Mouse (Mus musculus): Measurements from ENCODE around the gene Ces1g. TPM values are rescaled to one million over a fixed set of nuclear protein-coding genes. Genes with fewer than 3 reads are reported as not detected.

Ces1g gene
- total RNA-seq (2021): 1.1 TPM in 1 of 2 replicates, not detected in the other
- long read RNA-seq, transcript Ces1g-201 (14 exons, 2,388 nt): major isoform, 159 of 199 reads
- long read RNA-seq, partial matches to known transcripts: 35 of 199 reads
- long read RNA-seq, other reads (novel, unspliced or antisense): 5 of 199 reads

- no peak for DNase-seq
Measured at GRCm38 (mm10) chr8:93337207-93337606, at the start of gene Ces1g. Gene Ces1g (minus strand): TSS chr8:93337308.

- DNase-seq: no peak
Measured at GRCm38 (mm10) chr8:93379625-93380024, 42.5 kb upstream of the Ces1g start, which contains the start of gene Ces1h. Gene Ces1h (minus strand): TSS chr8:93379725.

- no peak for DNase-seq
Measured at GRCm38 (mm10) chr8:93369481-93369880, 32.4 kb upstream of the Ces1g start.

GRCm38 (mm10) chr8:93360113-93360512 lies 23.0 kb upstream of the Ces1g start:
- DNase-seq: no peak

- DNase-seq: no peak
Measured at GRCm38 (mm10) chr8:93339531-93339930, 2.4 kb upstream of the Ces1g start.

- DNase-seq: peak; percentile 7
Measured at GRCm38 (mm10) chr8:93332703-93333102, 4.4 kb downstream of the Ces1g start.

GRCm38 (mm10) chr8:93331151-93331550 lies 6.0 kb downstream of the Ces1g start:
- DNase-seq: no peak

- DNase-seq: no peak
Measured at GRCm38 (mm10) chr8:93325123-93325522, 12.0 kb downstream of the Ces1g start.

GRCm38 (mm10) chr8:93317031-93317430 lies 20.1 kb downstream of the Ces1g start:
- DNase-seq: no peak

GRCm38 (mm10) chr8:93315557-93315956 lies 21.6 kb downstream of the Ces1g start:
- DNase-seq: no peak

GRCm38 (mm10) chr8:93283896-93284295 lies 53.2 kb downstream of the Ces1g start:
- DNase-seq: no peak

- no peak for DNase-seq
Measured at GRCm38 (mm10) chr8:93282349-93282748, 54.8 kb downstream of the Ces1g start.

- DNase-seq: no peak
Measured at GRCm38 (mm10) chr8:93279556-93279955, 57.6 kb downstream of the Ces1g start, which contains the start of gene Ces1f. Gene Ces1f (minus strand): TSS chr8:93279747.

- DNase-seq: no peak
Measured at GRCm38 (mm10) chr8:93278176-93278805, 58.8 kb downstream of the Ces1g start.

GRCm38 (mm10) chr8:93274609-93275008 lies 62.5 kb downstream of the Ces1g start:
- no peak for DNase-seq

GRCm38 (mm10) chr8:93273321-93273720 lies 63.8 kb downstream of the Ces1g start:
- DNase-seq: peak; percentile 6

GRCm38 (mm10) chr8:93272686-93273085 lies 64.4 kb downstream of the Ces1g start:
- peak; percentile 66 for DNase-seq

GRCm38 (mm10) chr8:93261436-93261835 lies 75.7 kb downstream of the Ces1g start:
- no peak for DNase-seq

GRCm38 (mm10) chr8:93252400-93252925 lies 84.6 kb downstream of the Ces1g start:
- no peak for DNase-seq

All from adrenal gland, postnatal 25 days (tissue).